Mouse (Mus musculus): ENCODE measurements around the gene Ptpre. TPM values are rescaled to one million over a fixed set of nuclear protein-coding genes. Genes with fewer than 3 reads are reported as not detected.

Gene Ptpre
- total and polyA plus RNA-seq, 2 experiments = 0.75 to 1.1 TPM

GRCm38 (mm10) chr7:135658150-135658549 is 120.9 kb downstream of the Ptpre start:
- Histone ChIP-seq H3K27me3 (ENCODE audit: control insufficient read depth, insufficient read depth, low read length) (no peaks in the 10 kb centered on the region), H3K4me1 (ENCODE audit: control insufficient read depth, insufficient read depth, low read length) (no peaks in the 10 kb centered on the region), H3K27ac (replicated peaks; ENCODE audit: insufficient read depth, low read depth, low read length) (no peak overlapping the region), H3K36me3 (ENCODE audit: control insufficient read depth, insufficient read depth, low read length) (no peaks in the 10 kb centered on the region), H3K79me2 (ENCODE audit: control insufficient read depth, insufficient read depth, low read length) (no peaks in the 10 kb centered on the region), H3K9ac (ENCODE audit: low read depth, low read length) (no peak overlapping the region), H3K4me3 (ENCODE audit: insufficient read depth, low read depth, low read length) (no peak overlapping the region)
- no peak for TF ChIP-seq CTCF (IDR thresholded peaks at IDR 0.05; ENCODE audit: low read depth, low read length)
- TF ChIP-seq POLR2A (IDR thresholded peaks at IDR 0.05; ENCODE audit: extremely low read depth, insufficient read depth, low read length) = no peak
- no peak for DNase-seq (ENCODE audit: extremely low read depth, low read depth, low spot score)
- 86% methylated on average over 7 of the region's 7 CpGs for WGBS

GRCm38 (mm10) chr7:135659314-135659935 is 122.1 kb downstream of the Ptpre start:
- WGBS = 75% methylated on average over 5 of the region's 5 CpGs
- H3K9ac ChIP-seq (ENCODE audit: low read depth, low read length) = no peak overlapping the region
- no peaks in the 10 kb centered on the region for H3K27me3 ChIP-seq (ENCODE audit: control insufficient read depth, insufficient read depth, low read length)
- TF ChIP-seq CTCF (IDR thresholded peaks at IDR 0.05; ENCODE audit: low read depth, low read length) = no peak
- no peak for TF ChIP-seq POLR2A (IDR thresholded peaks at IDR 0.05; ENCODE audit: extremely low read depth, insufficient read depth, low read length)
- DNase-seq (ENCODE audit: extremely low read depth, low read depth, low spot score) = no peak
- no peaks in the 10 kb centered on the region for H3K79me2 ChIP-seq (ENCODE audit: control insufficient read depth, insufficient read depth, low read length)
- H3K4me1 ChIP-seq (ENCODE audit: control insufficient read depth, insufficient read depth, low read length) = no peaks in the 10 kb centered on the region
- no peaks in the 10 kb centered on the region for H3K36me3 ChIP-seq (ENCODE audit: control insufficient read depth, insufficient read depth, low read length)
- H3K27ac ChIP-seq (replicated peaks; ENCODE audit: insufficient read depth, low read depth, low read length) = no peak overlapping the region
- H3K4me3 ChIP-seq (ENCODE audit: insufficient read depth, low read depth, low read length) = no peak overlapping the region

- H3K4me3 ChIP-seq (ENCODE audit: insufficient read depth, low read depth, low read length) = no peak overlapping the region
- no peaks in the 10 kb centered on the region for H3K79me2 ChIP-seq (ENCODE audit: control insufficient read depth, insufficient read depth, low read length)
- no peaks in the 10 kb centered on the region for H3K36me3 ChIP-seq (ENCODE audit: control insufficient read depth, insufficient read depth, low read length)
- no peak for DNase-seq (ENCODE audit: extremely low read depth, low read depth, low spot score)
- no peak overlapping the region for H3K9ac ChIP-seq (ENCODE audit: low read depth, low read length)
- no peaks in the 10 kb centered on the region for H3K4me1 ChIP-seq (ENCODE audit: control insufficient read depth, insufficient read depth, low read length)
- TF ChIP-seq POLR2A (IDR thresholded peaks at IDR 0.05; ENCODE audit: extremely low read depth, insufficient read depth, low read length) (no peak), CTCF (IDR thresholded peaks at IDR 0.05; ENCODE audit: low read depth, low read length) (no peak)
- H3K27ac ChIP-seq (replicated peaks; ENCODE audit: insufficient read depth, low read depth, low read length) = no peak overlapping the region
- no peaks in the 10 kb centered on the region for H3K27me3 ChIP-seq (ENCODE audit: control insufficient read depth, insufficient read depth, low read length)
These were observed 123.0 kb downstream of the Ptpre start for GRCm38 (mm10) chr7:135660314-135660713.

- DNase-seq (ENCODE audit: extremely low read depth, low read depth, low spot score) = no peak
- TF ChIP-seq POLR2A (IDR thresholded peaks at IDR 0.05; ENCODE audit: extremely low read depth, insufficient read depth, low read length) (no peak), CTCF (IDR thresholded peaks at IDR 0.05; ENCODE audit: low read depth, low read length) (no peak)
- H3K79me2 ChIP-seq (ENCODE audit: control insufficient read depth, insufficient read depth, low read length) = no peaks in the 10 kb centered on the region
- no peak overlapping the region for H3K27ac ChIP-seq (replicated peaks; ENCODE audit: insufficient read depth, low read depth, low read length)
- WGBS = 86% methylated on average over 7 of the region's 7 CpGs
- no peak overlapping the region for H3K9ac ChIP-seq (ENCODE audit: low read depth, low read length)
- no peaks in the 10 kb centered on the region for H3K27me3 ChIP-seq (ENCODE audit: control insufficient read depth, insufficient read depth, low read length)
- no peak overlapping the region for H3K4me3 ChIP-seq (ENCODE audit: insufficient read depth, low read depth, low read length)
- H3K4me1 ChIP-seq (ENCODE audit: control insufficient read depth, insufficient read depth, low read length) = no peaks in the 10 kb centered on the region
- H3K36me3 ChIP-seq (ENCODE audit: control insufficient read depth, insufficient read depth, low read length) = no peaks in the 10 kb centered on the region
These were observed 126.9 kb downstream of the Ptpre start for GRCm38 (mm10) chr7:135664211-135664610.

DNA sequence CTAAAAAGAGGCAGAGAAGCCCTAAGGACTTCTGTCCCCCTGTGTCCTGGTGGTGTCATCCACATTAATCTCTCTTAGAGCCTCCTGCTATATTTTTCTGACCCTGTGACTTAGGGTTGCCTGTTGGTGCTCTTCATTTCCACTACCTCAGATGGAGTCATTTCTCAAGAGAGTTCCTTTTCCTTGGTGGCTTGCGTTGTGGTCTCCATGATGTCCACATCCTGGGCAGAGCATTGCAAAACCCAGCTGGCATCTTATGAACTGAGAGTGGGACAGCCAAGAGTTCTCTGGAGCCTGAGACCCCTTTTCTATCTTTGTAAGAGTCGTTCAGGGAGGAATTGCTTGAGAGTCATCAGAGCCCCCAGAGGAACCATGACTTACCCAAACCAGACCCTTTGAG is 129.0 kb downstream of the Ptpre start:
- no peak overlapping the region for H3K9ac ChIP-seq (ENCODE audit: low read depth, low read length)
- no peak for DNase-seq (ENCODE audit: extremely low read depth, low read depth, low spot score)
- no peak overlapping the region for H3K4me3 ChIP-seq (ENCODE audit: insufficient read depth, low read depth, low read length)
- H3K27ac ChIP-seq (replicated peaks; ENCODE audit: insufficient read depth, low read depth, low read length) = no peak overlapping the region
- WGBS = 82% methylated on average over 2 of the region's 2 CpGs
- H3K27me3 ChIP-seq (ENCODE audit: control insufficient read depth, insufficient read depth, low read length) = no peaks in the 10 kb centered on the region
- no peaks in the 10 kb centered on the region for H3K79me2 ChIP-seq (ENCODE audit: control insufficient read depth, insufficient read depth, low read length)
- no peak for TF ChIP-seq CTCF (IDR thresholded peaks at IDR 0.05; ENCODE audit: low read depth, low read length)
- no peak for TF ChIP-seq POLR2A (IDR thresholded peaks at IDR 0.05; ENCODE audit: extremely low read depth, insufficient read depth, low read length)
- no peaks in the 10 kb centered on the region for H3K36me3 ChIP-seq (ENCODE audit: control insufficient read depth, insufficient read depth, low read length)
- no peaks in the 10 kb centered on the region for H3K4me1 ChIP-seq (ENCODE audit: control insufficient read depth, insufficient read depth, low read length)

DNA sequence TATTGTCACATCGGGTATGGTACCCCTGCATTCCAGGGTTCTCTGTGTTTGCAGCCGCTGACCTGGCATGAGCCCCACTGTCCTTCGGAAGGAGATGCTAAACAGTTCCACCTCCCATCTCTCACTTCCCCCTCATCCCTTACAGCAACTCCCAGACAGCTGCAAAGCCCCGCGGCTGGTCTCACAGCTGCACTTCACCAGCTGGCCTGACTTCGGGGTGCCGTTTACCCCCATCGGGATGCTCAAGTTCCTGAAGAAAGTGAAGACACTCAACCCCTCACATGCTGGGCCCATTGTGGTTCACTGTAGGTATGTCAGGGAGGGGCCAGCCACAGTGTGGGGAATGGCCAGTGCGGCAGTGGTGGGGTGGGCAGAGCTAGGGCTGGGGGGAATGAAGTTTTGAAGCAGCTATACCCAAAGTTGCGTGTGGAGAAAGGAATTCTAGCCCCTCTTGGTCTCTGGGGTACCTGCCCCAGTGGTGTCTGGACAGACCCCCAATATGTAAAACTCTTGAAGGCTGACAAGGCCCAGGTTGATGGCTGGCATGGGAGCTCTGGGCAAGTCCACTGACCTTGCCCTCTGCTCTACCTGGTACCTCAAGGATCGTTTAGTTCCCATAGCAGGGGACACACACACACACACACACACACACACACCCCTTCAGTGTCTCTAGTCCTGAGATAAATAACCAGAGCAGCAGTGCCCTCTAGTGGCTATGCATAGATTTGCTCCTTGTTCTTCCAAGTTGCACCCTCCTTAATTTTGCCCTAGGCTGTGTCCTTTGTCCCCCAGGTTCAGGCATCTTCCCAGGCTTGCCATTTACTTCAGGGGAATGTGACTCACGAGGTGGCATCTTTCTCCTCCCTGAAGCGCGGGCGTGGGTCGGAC is 131.8 kb downstream of the Ptpre start:
- Histone ChIP-seq H3K4me3 (ENCODE audit: insufficient read depth, low read depth, low read length) (no peak overlapping the region), H3K4me1 (ENCODE audit: control insufficient read depth, insufficient read depth, low read length) (no peaks in the 10 kb centered on the region), H3K36me3 (ENCODE audit: control insufficient read depth, insufficient read depth, low read length) (no peaks in the 10 kb centered on the region), H3K27ac (replicated peaks; ENCODE audit: insufficient read depth, low read depth, low read length) (no peak overlapping the region), H3K9ac (ENCODE audit: low read depth, low read length) (no peak overlapping the region), H3K79me2 (ENCODE audit: control insufficient read depth, insufficient read depth, low read length) (no peaks in the 10 kb centered on the region), H3K27me3 (ENCODE audit: control insufficient read depth, insufficient read depth, low read length) (no peaks in the 10 kb centered on the region)
- WGBS = 42% methylated on average over 16 of the region's 16 CpGs
- DNase-seq (ENCODE audit: extremely low read depth, low read depth, low spot score) = peak; percentile 48
- TF ChIP-seq CTCF (IDR thresholded peaks at IDR 0.05; ENCODE audit: low read depth, low read length) (peak; percentile 6), POLR2A (IDR thresholded peaks at IDR 0.05; ENCODE audit: extremely low read depth, insufficient read depth, low read length) (no peak)

Data from liver, adult 2 months (tissue).